Mouse (Mus musculus): ENCODE results near the gene Olfr986. TPM values are rescaled to one million over a fixed set of nuclear protein-coding genes. Genes with fewer than 3 reads are reported as not detected.

The Olfr986 gene
- total and polyA plus RNA-seq, 2 experiments from 2014 or later, result not detected

GRCm38 (mm10) chr9:40206546-40206950 is 25.8 kb downstream of the Olfr986 start:
- WGBS, result 84% methylated on average over 5 of the region's 5 CpGs

GRCm38 (mm10) chr9:40210744-40211143 is 30.0 kb downstream of the Olfr986 start:
- DNase-seq (ENCODE audit: low spot score) (no peak), ATAC-seq (ENCODE audit: low FRiP score) (no peak)
- H3K27me3 ChIP-seq (ENCODE audit: insufficient read depth, low read length), result no peaks in the 10 kb centered on the region
- no peaks in the 10 kb centered on the region for H3K4me1 ChIP-seq (ENCODE audit: insufficient read depth, low read length)
- H3K27ac ChIP-seq (ENCODE audit: low read depth, low read length), result no peak overlapping the region
- H3K4me3 ChIP-seq (ENCODE audit: low read depth, low read length), result no peak overlapping the region
- WGBS, result 93% methylated on average over 2 of the region's 2 CpGs
- H3K9me3 ChIP-seq (ENCODE audit: low read length), result no peaks in the 10 kb centered on the region
- TF ChIP-seq CTCF (IDR thresholded peaks at IDR 0.05), result no peak
- no peak overlapping the region for H3K4me2 ChIP-seq (ENCODE audit: low read depth, low read length, poor library complexity, severe bottlenecking)
- peaks cover 53% of the 10 kb centered on the region for H3K36me3 ChIP-seq (ENCODE audit: insufficient read depth, low read length)
- no peak overlapping the region for H3K9ac ChIP-seq (replicated peaks; ENCODE audit: low read length, poor library complexity, severe bottlenecking)

More at GRCm38 (mm10) chr9:40206546-40206950, 25.8 kb downstream of the Olfr986 start:
- no peaks in the 10 kb centered on the region for H3K9me3 ChIP-seq (ENCODE audit: low read length)
- ATAC-seq (ENCODE audit: low FRiP score) (no peak), DNase-seq (ENCODE audit: low spot score) (no peak)
- no peak for TF ChIP-seq CTCF (IDR thresholded peaks at IDR 0.05)
- no peaks in the 10 kb centered on the region for H3K4me1 ChIP-seq (ENCODE audit: insufficient read depth, low read length)
- no peaks in the 10 kb centered on the region for H3K27me3 ChIP-seq (ENCODE audit: insufficient read depth, low read length)
- H3K9ac ChIP-seq (replicated peaks; ENCODE audit: low read length, poor library complexity, severe bottlenecking), result no peak overlapping the region
- peaks cover 39% of the 10 kb centered on the region for H3K36me3 ChIP-seq (ENCODE audit: insufficient read depth, low read length)
- H3K27ac ChIP-seq (ENCODE audit: low read depth, low read length), result no peak overlapping the region
- no peak overlapping the region for H3K4me3 ChIP-seq (ENCODE audit: low read depth, low read length)
- no peak overlapping the region for H3K4me2 ChIP-seq (ENCODE audit: low read depth, low read length, poor library complexity, severe bottlenecking)

- H3K9me3 ChIP-seq (ENCODE audit: low read length), result no peaks in the 10 kb centered on the region
- ATAC-seq (ENCODE audit: low FRiP score), result no peak
- H3K27ac ChIP-seq (ENCODE audit: low read depth, low read length), result no peak overlapping the region
- no peak overlapping the region for H3K4me3 ChIP-seq (ENCODE audit: low read depth, low read length)
- no peak overlapping the region for H3K4me2 ChIP-seq (ENCODE audit: low read depth, low read length, poor library complexity, severe bottlenecking)
- TF ChIP-seq CTCF (IDR thresholded peaks at IDR 0.05), result no peak
- no peak overlapping the region for H3K9ac ChIP-seq (replicated peaks; ENCODE audit: low read length, poor library complexity, severe bottlenecking)
- peaks cover 38% of the 10 kb centered on the region for H3K36me3 ChIP-seq (ENCODE audit: insufficient read depth, low read length)
- WGBS, result 94% methylated on average over 5 of the region's 5 CpGs
- H3K27me3 ChIP-seq (ENCODE audit: insufficient read depth, low read length), result no peaks in the 10 kb centered on the region
- no peaks in the 10 kb centered on the region for H3K4me1 ChIP-seq (ENCODE audit: insufficient read depth, low read length)
- DNase-seq (ENCODE audit: low spot score), result no peak
These were observed 33.3 kb downstream of the Olfr986 start for GRCm38 (mm10) chr9:40214058-40214457.

GRCm38 (mm10) chr9:40216651-40217050 is 35.9 kb downstream of the Olfr986 start:
- no peaks in the 10 kb centered on the region for H3K9me3 ChIP-seq (ENCODE audit: low read length)
- no peak overlapping the region for H3K4me3 ChIP-seq (ENCODE audit: low read depth, low read length)
- no peak for DNase-seq (ENCODE audit: low spot score)
- TF ChIP-seq CTCF (IDR thresholded peaks at IDR 0.05), result no peak
- H3K9ac ChIP-seq (replicated peaks; ENCODE audit: low read length, poor library complexity, severe bottlenecking), result no peak overlapping the region
- peaks cover 12% of the 10 kb centered on the region for H3K36me3 ChIP-seq (ENCODE audit: insufficient read depth, low read length)
- H3K4me1 ChIP-seq (ENCODE audit: insufficient read depth, low read length), result no peaks in the 10 kb centered on the region
- H3K27me3 ChIP-seq (ENCODE audit: insufficient read depth, low read length), result no peaks in the 10 kb centered on the region
- no peak overlapping the region for H3K4me2 ChIP-seq (ENCODE audit: low read depth, low read length, poor library complexity, severe bottlenecking)
- 75% methylated on average over 4 of the region's 4 CpGs for WGBS
- no peak for ATAC-seq (ENCODE audit: low FRiP score)
- no peak overlapping the region for H3K27ac ChIP-seq (ENCODE audit: low read depth, low read length)

- no peaks in the 10 kb centered on the region for H3K4me1 ChIP-seq (ENCODE audit: insufficient read depth, low read length)
- H3K4me3 ChIP-seq (ENCODE audit: low read depth, low read length), result no peak overlapping the region
- H3K27me3 ChIP-seq (ENCODE audit: insufficient read depth, low read length), result no peaks in the 10 kb centered on the region
- H3K9me3 ChIP-seq (ENCODE audit: low read length), result no peaks in the 10 kb centered on the region
- no peak overlapping the region for H3K4me2 ChIP-seq (ENCODE audit: low read depth, low read length, poor library complexity, severe bottlenecking)
- ATAC-seq (ENCODE audit: low FRiP score), result no peak
- no peak overlapping the region for H3K9ac ChIP-seq (replicated peaks; ENCODE audit: low read length, poor library complexity, severe bottlenecking)
- H3K36me3 ChIP-seq (ENCODE audit: insufficient read depth, low read length), result no peaks in the 10 kb centered on the region
- 63% methylated on average over 4 of the region's 4 CpGs for WGBS
- TF ChIP-seq CTCF (IDR thresholded peaks at IDR 0.05), result peak; percentile 66
- no peak overlapping the region for H3K27ac ChIP-seq (ENCODE audit: low read depth, low read length)
- DNase-seq (ENCODE audit: low spot score), result no peak
These were observed 43.6 kb downstream of the Olfr986 start for GRCm38 (mm10) chr9:40224289-40224688.

- DNase-seq (ENCODE audit: low spot score), result peak; percentile 88
- H3K36me3 ChIP-seq (ENCODE audit: insufficient read depth, low read length), result no peaks in the 10 kb centered on the region
- H3K9ac ChIP-seq (replicated peaks; ENCODE audit: low read length, poor library complexity, severe bottlenecking), result no peak overlapping the region
- H3K9me3 ChIP-seq (ENCODE audit: low read length), result no peaks in the 10 kb centered on the region
- H3K4me1 ChIP-seq (ENCODE audit: insufficient read depth, low read length), result no peaks in the 10 kb centered on the region
- no peak overlapping the region for H3K27ac ChIP-seq (ENCODE audit: low read depth, low read length)
- 62% methylated on average over 10 of the region's 10 CpGs for WGBS
- no peak overlapping the region for H3K4me3 ChIP-seq (ENCODE audit: low read depth, low read length)
- ATAC-seq (ENCODE audit: low FRiP score), result peak; percentile 79; the same call in 1 of the 2 replicates
- peak; percentile 92 for TF ChIP-seq CTCF (IDR thresholded peaks at IDR 0.05)
- no peaks in the 10 kb centered on the region for H3K27me3 ChIP-seq (ENCODE audit: insufficient read depth, low read length)
- no peak overlapping the region for H3K4me2 ChIP-seq (ENCODE audit: low read depth, low read length, poor library complexity, severe bottlenecking)
These were observed 47.4 kb downstream of the Olfr986 start for GRCm38 (mm10) chr9:40227874-40228789.

All from midbrain, postnatal 0 days (tissue).